Mouse (Mus musculus) natural killer cell, adult 2 months (primary cell): Measurements from ENCODE around the gene Tmed6.
A peak's percentile ranks its signal among the peaks of the same experiment; 100 is the strongest.
"Not testable (repeated sequence)": the region's sequence is repeated elsewhere in the genome, so short reads cannot be mapped to it uniquely, and the experiment has no call there.

Experiments used
- DNase-seq, 2 experiments: peaks; one replicate each; pipeline ENCODE4 v3.0.0; 2022; ENCODE audit warnings: low spot score in 2 of 2

The Tmed6 gene

GRCm38 (mm10) chr8:107074128-107074527 lies 8.7 kb upstream of the Tmed6 start:
- no peak for DNase-seq

GRCm38 (mm10) chr8:107073706-107074105 lies 8.3 kb upstream of the Tmed6 start:
- no peak for DNase-seq

- no peak for DNase-seq
Measured at GRCm38 (mm10) chr8:107062613-107063012, 2.8 kb downstream of the Tmed6 start.

GRCm38 (mm10) chr8:107056973-107057369 lies 8.5 kb downstream of the Tmed6 start:
- no peak for DNase-seq

GRCm38 (mm10) chr8:107056076-107056972 lies 9.1 kb downstream of the Tmed6 start, which contains the start of the genes Cog8 and Nip7:
Gene Cog8 (minus strand): TSS chr8:107056689.
Gene Nip7 (plus strand): TSS chr8:107056877.
- peak; percentile 94 to 96 for DNase-seq

- peak in 1 of 2 experiments; percentile 31 for DNase-seq
Measured at GRCm38 (mm10) chr8:107052046-107052445, 13.4 kb downstream of the Tmed6 start.

GRCm38 (mm10) chr8:107049480-107049879 lies 16.0 kb downstream of the Tmed6 start:
- DNase-seq, result no peak

GRCm38 (mm10) chr8:107048061-107048941 lies 17.1 kb downstream of the Tmed6 start, which contains the start of gene Pdf:
Gene Pdf (minus strand): TSS chr8:107048614.
- DNase-seq, result peak; percentile 57 to 72

GRCm38 (mm10) chr8:107046976-107047375 lies 18.5 kb downstream of the Tmed6 start:
- DNase-seq, result no peak

- no peak for DNase-seq
Measured at GRCm38 (mm10) chr8:107045478-107045877, 20.0 kb downstream of the Tmed6 start.

- DNase-seq, result no peak
Measured at GRCm38 (mm10) chr8:107040632-107041031, 24.8 kb downstream of the Tmed6 start.

GRCm38 (mm10) chr8:107036626-107037025 lies 28.8 kb downstream of the Tmed6 start:
- no peak for DNase-seq

- no peak for DNase-seq
Measured at GRCm38 (mm10) chr8:107035641-107036040, 29.8 kb downstream of the Tmed6 start.

GRCm38 (mm10) chr8:107033609-107034008 lies 31.8 kb downstream of the Tmed6 start:
- DNase-seq, result not testable (repeated sequence)

- DNase-seq, result no peak
Measured at GRCm38 (mm10) chr8:107031577-107032090, 33.8 kb downstream of the Tmed6 start.

GRCm38 (mm10) chr8:107030650-107031576 lies 34.5 kb downstream of the Tmed6 start, which contains the start of gene Vps4a:
Gene Vps4a (plus strand): TSS chr8:107031222.
- DNase-seq, result peak; percentile 93 to 96

- no peak for DNase-seq
Measured at GRCm38 (mm10) chr8:107030058-107030457, 35.4 kb downstream of the Tmed6 start.

GRCm38 (mm10) chr8:107029310-107029709 lies 36.1 kb downstream of the Tmed6 start:
- no peak for DNase-seq

GRCm38 (mm10) chr8:107023479-107023878 lies 42.0 kb downstream of the Tmed6 start:
- no peak for DNase-seq

- no peak for DNase-seq
Measured at GRCm38 (mm10) chr8:107014915-107015314, 50.5 kb downstream of the Tmed6 start.

GRCm38 (mm10) chr8:107012666-107013065 lies 52.8 kb downstream of the Tmed6 start:
- DNase-seq, result no peak
